Mouse (Mus musculus): ENCODE data around the gene Arl8b.
"Not testable (repeated sequence)": the region's sequence is repeated elsewhere in the genome, so short reads cannot be mapped to it uniquely, and the experiment has no call there.

Gene Arl8b

GRCm38 (mm10) chr6:108837081-108837480 lies 54.2 kb downstream of the Arl8b start:
- DNase-seq = no peak

- DNase-seq = no peak
These were observed 55.1 kb downstream of the Arl8b start for GRCm38 (mm10) chr6:108837958-108838357.

- no peak for DNase-seq
These were observed 56.5 kb downstream of the Arl8b start for GRCm38 (mm10) chr6:108839432-108839831.

GRCm38 (mm10) chr6:108840861-108841640 lies 58.2 kb downstream of the Arl8b start:
- no peak for DNase-seq

GRCm38 (mm10) chr6:108843664-108844063 lies 60.8 kb downstream of the Arl8b start:
- DNase-seq = no peak

GRCm38 (mm10) chr6:108844093-108844492 lies 61.2 kb downstream of the Arl8b start:
- no peak for DNase-seq

- DNase-seq = no peak
These were observed 61.9 kb downstream of the Arl8b start for GRCm38 (mm10) chr6:108844771-108845170.

GRCm38 (mm10) chr6:108852088-108852670 lies 69.3 kb downstream of the Arl8b start:
- no peak for DNase-seq

GRCm38 (mm10) chr6:108852986-108853385 lies 70.1 kb downstream of the Arl8b start:
- DNase-seq = no peak

GRCm38 (mm10) chr6:108858583-108858982 lies 75.7 kb downstream of the Arl8b start:
- DNase-seq = peak; percentile 21

GRCm38 (mm10) chr6:108861226-108861625 lies 78.3 kb downstream of the Arl8b start:
- DNase-seq = no peak

- no peak for DNase-seq
These were observed 79.6 kb downstream of the Arl8b start for GRCm38 (mm10) chr6:108862548-108862947.

GRCm38 (mm10) chr6:108866317-108866716 lies 83.4 kb downstream of the Arl8b start:
- DNase-seq = no peak

GRCm38 (mm10) chr6:108869031-108869430 lies 86.1 kb downstream of the Arl8b start:
- DNase-seq = not testable (repeated sequence)

GRCm38 (mm10) chr6:108870421-108870820 lies 87.5 kb downstream of the Arl8b start:
- no peak for DNase-seq

- DNase-seq = no peak
These were observed 88.4 kb downstream of the Arl8b start for GRCm38 (mm10) chr6:108871251-108871650.
